Mouse (Mus musculus) spleen, postnatal 10 days (tissue): ENCODE results near the gene Tmem200a.

ENCODE experiments used
- DNase-seq, 2 experiments: peaks; one replicate each; pipeline ENCODE4 v3.0.0; 2021 to 2022; ENCODE audit warnings: low spot score in 2 of 2

Gene Tmem200a

DNA sequence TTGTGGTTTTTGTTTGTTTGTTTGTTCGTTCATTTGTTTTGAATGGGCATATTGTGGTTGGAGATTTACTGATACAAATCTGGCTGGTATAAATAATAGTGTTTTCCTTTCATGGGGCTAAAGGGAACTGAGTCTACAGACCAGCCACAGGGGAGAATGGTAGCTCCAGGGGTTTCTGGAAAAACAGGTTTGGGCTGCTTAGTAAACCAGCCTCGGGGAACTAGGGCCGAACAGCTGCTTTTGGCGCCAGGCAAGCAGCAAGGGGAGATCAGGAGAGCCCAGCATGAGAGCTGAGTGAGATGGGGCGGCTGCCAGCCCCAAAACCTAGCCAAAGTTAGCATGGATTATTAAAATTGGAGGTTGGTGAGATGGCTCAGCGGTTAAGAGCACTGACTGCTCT lies 191.6 kb downstream of the Tmem200a start:
- DNase-seq: no peak

DNA sequence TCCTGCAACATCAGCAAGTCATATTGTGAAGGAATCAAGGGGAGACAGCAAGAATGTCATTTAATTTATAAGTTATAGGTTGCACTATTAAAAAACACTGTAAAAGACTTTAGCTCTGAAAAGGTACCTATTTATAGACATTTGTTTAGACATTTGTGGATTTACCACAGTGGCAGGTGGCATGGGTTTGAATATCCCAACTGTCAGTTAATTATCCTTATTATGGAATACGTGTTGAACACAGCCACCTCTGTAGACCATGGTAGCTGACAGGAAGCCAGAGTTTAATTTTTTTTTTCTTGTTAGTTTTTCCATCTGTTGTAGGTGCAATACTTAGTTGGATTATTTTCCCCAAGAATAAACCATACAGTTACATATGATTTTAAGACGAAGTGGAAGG lies 194.3 kb downstream of the Tmem200a start:
- DNase-seq: no peak

DNA sequence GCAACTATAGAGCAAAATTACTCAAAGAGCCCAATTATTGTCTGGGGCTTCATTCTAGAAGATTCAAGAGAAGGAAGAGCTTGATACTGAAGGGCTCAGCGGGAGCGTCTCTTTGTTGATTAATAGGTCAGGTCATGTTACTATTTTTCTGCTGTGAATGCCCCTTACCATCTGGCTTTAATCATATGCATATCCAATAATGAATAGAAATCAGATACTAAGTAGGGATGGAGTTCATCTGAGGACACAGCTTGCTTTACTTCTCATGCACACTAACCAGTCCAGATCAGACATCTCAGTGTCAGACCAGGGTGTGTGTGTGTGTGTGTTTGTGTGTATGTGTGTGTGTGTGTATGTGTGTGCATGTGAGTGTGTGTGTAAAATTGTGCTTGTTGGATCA lies 201.1 kb downstream of the Tmem200a start:
- DNase-seq: no peak

DNA sequence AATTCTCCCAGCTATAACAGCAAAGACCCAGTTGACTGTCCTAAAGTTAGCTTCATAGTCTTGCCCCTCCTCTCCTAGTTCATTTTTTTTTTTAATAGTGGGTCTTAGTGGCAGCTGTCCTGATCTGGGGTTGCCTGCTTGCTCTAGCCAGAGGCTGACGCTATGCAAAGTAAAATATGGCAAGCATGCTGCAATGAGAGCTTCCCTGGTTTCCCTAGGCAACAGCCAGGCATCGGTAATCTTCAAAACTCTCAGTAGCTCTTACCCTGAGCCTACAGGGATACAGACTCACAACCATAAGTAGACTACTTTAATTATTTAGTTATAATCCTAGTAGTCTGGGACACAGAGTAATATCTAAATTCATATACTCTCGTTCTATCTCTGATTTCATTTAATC lies 202.0 kb downstream of the Tmem200a start:
- DNase-seq: no peak

DNA sequence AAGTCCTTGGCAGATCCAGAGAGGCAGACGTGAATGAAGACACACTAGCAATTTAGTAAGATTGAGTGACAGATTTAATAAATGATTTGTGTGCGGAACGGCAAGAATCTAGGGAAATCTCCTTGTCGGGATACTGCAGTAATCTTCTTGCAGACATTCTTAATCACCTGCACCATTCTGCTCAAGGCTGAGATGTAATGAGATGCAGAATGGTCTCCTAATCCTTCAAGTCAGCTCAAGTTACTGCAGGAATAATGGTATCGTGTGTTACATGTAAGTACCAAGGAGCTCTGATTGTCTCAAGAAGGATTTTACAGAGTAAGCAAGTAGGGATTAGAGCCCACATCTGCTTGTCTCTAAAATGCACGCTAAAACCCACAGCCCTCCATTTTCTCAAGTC lies 210.1 kb downstream of the Tmem200a start:
- DNase-seq: no peak
